Mouse (Mus musculus) myocyte (in vitro differentiated cells): ENCODE results near the gene Cdsn.

Source experiments
- CEBPB ChIP-seq: IDR thresholded peaks from 2 replicates; pipeline ENCODE4 v1.6.1; 2011; ENCODE audit warnings: mild to moderate bottlenecking, moderate library complexity; ENCODE audit not compliant: poor library complexity, insufficient read depth, severe bottlenecking
- E2F4 ChIP-seq: IDR thresholded peaks from one replicate; pipeline ENCODE4 v1.6.1; 2011; ENCODE audit warnings: mild to moderate bottlenecking, control low read depth, moderate library complexity; ENCODE audit not compliant: insufficient read depth
- MAX ChIP-seq: IDR thresholded peaks from one replicate; pipeline ENCODE4 v1.6.1; 2011; ENCODE audit warnings: low read depth, mild to moderate bottlenecking, control low read depth
- MYOD1 ChIP-seq, 3 experiments: IDR thresholded peaks; one replicate each; pipeline ENCODE4 v1.6.1; 2011; ENCODE audit warnings: control low read depth in 2 of 3, low read depth in 2 of 3, mild to moderate bottlenecking in 2 of 3, moderate library complexity in 1 of 3; ENCODE audit not compliant: insufficient read length in 2 of 3, control insufficient read depth in 1 of 3
- MYOG ChIP-seq, 3 experiments: IDR thresholded peaks; one replicate each; pipeline ENCODE4 v1.6.1; 2011; ENCODE audit warnings: control low read depth in 2 of 3, low read depth in 2 of 3, mild to moderate bottlenecking in 2 of 3; ENCODE audit not compliant: insufficient read length in 2 of 3, control insufficient read depth in 1 of 3, insufficient read depth in 1 of 3
- POLR2A ChIP-seq: IDR thresholded peaks from one replicate; pipeline ENCODE4 v1.6.1; 2011; ENCODE audit warnings: low read depth, mild to moderate bottlenecking, control low read depth, moderate library complexity; ENCODE audit not compliant: insufficient read length
- REST ChIP-seq: IDR thresholded peaks from one replicate; pipeline ENCODE4 v1.6.1; 2011; ENCODE audit warnings: mild to moderate bottlenecking, control low read depth, moderate library complexity; ENCODE audit not compliant: insufficient read depth, insufficient read length
- TCF12 ChIP-seq: IDR thresholded peaks from one replicate; pipeline ENCODE4 v1.6.1; 2011; ENCODE audit warnings: mild to moderate bottlenecking, control low read depth; ENCODE audit not compliant: poor library complexity, insufficient read depth, severe bottlenecking
- TCF3 ChIP-seq: IDR thresholded peaks from one replicate; pipeline ENCODE4 v1.6.1; 2011; ENCODE audit warnings: low read depth, control low read depth; ENCODE audit not compliant: insufficient read length
- USF1 ChIP-seq: IDR thresholded peaks from one replicate; pipeline ENCODE4 v1.6.1; 2011; ENCODE audit warnings: low read depth, mild to moderate bottlenecking, control low read depth, moderate library complexity

DNA sequence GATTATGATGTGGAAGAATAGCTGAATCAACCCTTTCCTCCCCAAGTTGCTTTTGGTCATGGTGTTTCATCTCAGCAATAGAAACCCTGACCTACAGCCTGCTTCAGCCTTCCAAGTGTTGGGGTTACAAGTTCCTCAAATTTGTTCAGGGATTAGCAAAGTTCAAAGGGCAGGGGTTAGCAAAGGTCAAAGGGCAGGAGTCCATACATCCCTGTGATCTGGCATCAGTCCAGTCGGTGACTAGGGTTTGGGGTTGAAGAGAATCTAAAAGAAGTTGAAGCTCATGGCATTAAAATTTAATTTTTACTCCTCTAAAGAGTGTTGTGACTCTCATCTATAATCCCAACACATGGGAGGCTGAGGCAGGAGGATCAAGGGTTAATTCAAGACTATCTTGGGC lies 13.5 kb upstream of the Cdsn start:
- TF ChIP-seq POLR2A (no peak), TCF3 (no peak), CEBPB (no peak), USF1 (no peak), MAX (no peak), TCF12 (no peak), E2F4 (no peak), REST (no peak), MYOD1 (IDR thresholded peaks at IDR 0.05; ENCODE audit: control insufficient read depth in 1 of 3, insufficient read length in 2 of 3, low read depth in 2 of 3) (no peak), MYOG (IDR thresholded peaks at IDR 0.05; ENCODE audit: control insufficient read depth in 1 of 3, insufficient read depth in 1 of 3, insufficient read length in 2 of 3, low read depth in 2 of 3) (no peak)
